Mouse (Mus musculus) bone marrow, adult 2 months (tissue): ENCODE measurements around the gene Adam1b.

Source experiments
- CTCF ChIP-seq: fragments of 200-500 bp; IDR thresholded peaks from 2 replicates; pipeline ENCODE4 v1.5.1; 2011; ENCODE audit warnings: low read length, control low read depth; ENCODE audit not compliant: control insufficient read depth, insufficient read depth
- POLR2A ChIP-seq: fragments of 200-500 bp; IDR thresholded peaks from 2 replicates; pipeline ENCODE4 v1.6.1; 2011; ENCODE audit warnings: low read depth, mild to moderate bottlenecking, control low read depth, low read length, borderline replicate concordance; ENCODE audit not compliant: control insufficient read depth

- TF ChIP-seq CTCF (no peak), POLR2A (no peak)
These were observed 46.0 kb upstream of the Adam1b start for GRCm38 (mm10) chr5:121549196-121549595.
